In genomic region chr17:5506553-5506952, GRCm38 (mm10) we compare ENCODE assay signal across 9 mouse cellular contexts. TPM values are rescaled to one million over a fixed set of nuclear protein-coding genes. Genes with fewer than 3 reads are reported as not detected.
DNase-seq lines count a peak whose midpoint lies in the region; ATAC-seq and TF ChIP-seq lines count a peak whose summit lies in the region.
"Had no signal": no experiment of that assay in that cellular context is flagged by ENCODE, and none has a peak within 500 bp of the region (broad histone marks: within the 10 kb centered on the region; RNA-seq: fewer than 3 reads in every experiment).

No protein-coding gene starts in this region.

- no peak overlapping the region for H3K27ac ChIP-seq in hindbrain, postnatal 0 days
- H3K27ac ChIP-seq in hindbrain, embryonic 12.5 days, result no peak overlapping the region
- peak overlapping the region; percentile 54; the same call in 1 of the 2 replicates for H3K27ac ChIP-seq in forebrain, postnatal 0 days (ENCODE audit: low read depth, low read length)
- H3K27ac ChIP-seq: limb, embryonic 12.5 days had no signal

- no peak overlapping the region for H3K9ac ChIP-seq in hindbrain, postnatal 0 days (replicated peaks; ENCODE audit: low read length)
- no peak overlapping the region for H3K9ac ChIP-seq in hindbrain, embryonic 12.5 days
- H3K9ac ChIP-seq in forebrain, postnatal 0 days, result peak overlapping the region; percentile 14
- H3K9ac ChIP-seq: limb, embryonic 12.5 days had no signal

- H3K27me3 ChIP-seq in hindbrain, postnatal 0 days (ENCODE audit: insufficient read depth, low read length), result no peaks in the 10 kb centered on the region
- H3K27me3 ChIP-seq in hindbrain, embryonic 12.5 days, result no peaks in the 10 kb centered on the region
- no peaks in the 10 kb centered on the region for H3K27me3 ChIP-seq in forebrain, postnatal 0 days (ENCODE audit: insufficient read depth, low read length)
- H3K27me3 ChIP-seq: limb, embryonic 12.5 days had no signal

- TF ChIP-seq CTCF in hindbrain, postnatal 0 days (IDR thresholded peaks at IDR 0.05; ENCODE audit: low read depth), result no peak
- TF ChIP-seq CTCF in forebrain, postnatal 0 days (IDR thresholded peaks at IDR 0.05; ENCODE audit: low read depth), result no peak

- WGBS in hindbrain, postnatal 0 days, result 39% methylated on average over 7 of the region's 7 CpGs
- 58% methylated on average over 7 of the region's 7 CpGs for WGBS in hindbrain, embryonic 12.5 days
- 36% methylated on average over 7 of the region's 7 CpGs for WGBS in forebrain, postnatal 0 days

- H3K36me3 ChIP-seq in hindbrain, postnatal 0 days (ENCODE audit: insufficient read depth, low read length), result no peaks in the 10 kb centered on the region
- no peaks in the 10 kb centered on the region for H3K36me3 ChIP-seq in hindbrain, embryonic 12.5 days
- H3K36me3 ChIP-seq in forebrain, postnatal 0 days (ENCODE audit: insufficient read depth), result no peaks in the 10 kb centered on the region
- H3K36me3 ChIP-seq: limb, embryonic 12.5 days had no signal

- H3K4me2 ChIP-seq in hindbrain, postnatal 0 days (ENCODE audit: low read depth, low read length), result no peak overlapping the region
- no peak overlapping the region for H3K4me2 ChIP-seq in hindbrain, embryonic 12.5 days (replicated peaks)
- 0 out of 2 replicates have a peak overlapping the region, but pooled peaks have one; percentile 10 for H3K4me2 ChIP-seq in forebrain, postnatal 0 days (ENCODE audit: low read depth)
- H3K4me2 ChIP-seq: limb, embryonic 12.5 days had no signal

- no peaks in the 10 kb centered on the region for H3K4me1 ChIP-seq in hindbrain, postnatal 0 days (ENCODE audit: insufficient read depth, low read length)
- H3K4me1 ChIP-seq in hindbrain, embryonic 12.5 days, result peaks cover 8% of the 10 kb centered on the region; the same call in 1 of the 2 replicates
- peaks cover 12% of the 10 kb centered on the region; the same call in 1 of the 2 replicates for H3K4me1 ChIP-seq in forebrain, postnatal 0 days (ENCODE audit: insufficient read depth)

- ATAC-seq in hindbrain, postnatal 0 days, result 0 out of 2 replicates have a peak, but pooled peaks have one; percentile 21
- no peak for ATAC-seq in hindbrain, embryonic 12.5 days (ENCODE audit: low FRiP score)
- ATAC-seq in forebrain, postnatal 0 days, result peak; percentile 86

- H3K4me3 ChIP-seq in hindbrain, postnatal 0 days (ENCODE audit: low read length), result no peak overlapping the region
- no peak overlapping the region for H3K4me3 ChIP-seq in hindbrain, embryonic 12.5 days
- no peak overlapping the region for H3K4me3 ChIP-seq in forebrain, postnatal 0 days (ENCODE audit: low read depth, low read length)
- H3K4me3 ChIP-seq: limb, embryonic 12.5 days had no signal

- no peaks in the 10 kb centered on the region for H3K9me3 ChIP-seq in hindbrain, postnatal 0 days (ENCODE audit: low read length)
- H3K9me3 ChIP-seq in hindbrain, embryonic 12.5 days (replicated peaks), result no peaks in the 10 kb centered on the region
- no peaks in the 10 kb centered on the region for H3K9me3 ChIP-seq in forebrain, postnatal 0 days (ENCODE audit: low read length)
- H3K9me3 ChIP-seq: limb, embryonic 12.5 days had no signal

- DNase-seq in hindbrain, postnatal 0 days (ENCODE audit: low spot score), result peak; percentile 74
- DNase-seq in right cerebral cortex, postnatal 10 days (ENCODE audit: low spot score in 2 of 2), result peak; percentile 75 to 83
- no peak for DNase-seq in right cerebral cortex, postnatal 25 days
- DNase-seq in forebrain, postnatal 0 days, result peak; percentile 78
- DNase-seq in spleen, postnatal 36 days (ENCODE audit: low spot score in 2 of 2), result peak; percentile 32 to 67
- no peak for DNase-seq in adipocyte (ENCODE audit: low spot score)
- no peak for DNase-seq in testis, postnatal 10 days (ENCODE audit: low spot score)

RNA-seq across cellular contexts. Expression of gene Zdhhc14, which starts 14.2 kb away (rescaled TPM):
- total RNA-seq in hindbrain, postnatal 0 days (2014; rRNA removed), result 19.7 and 20.5 TPM in 2 replicates
- 8.6 and 9.7 TPM in 2 replicates for polyA plus RNA-seq in hindbrain, postnatal 0 days (2015; fragmentation: Nextera tagmentation; extraction: Ambion mirVana)
- 6.1 and 7.2 TPM in 2 replicates for polyA plus RNA-seq in hindbrain, embryonic 12.5 days (2016; fragmentation: Nextera tagmentation; extraction: Ambion mirVana)
- total RNA-seq in forebrain, postnatal 0 days (2014; rRNA removed), result 16.3 and 16.7 TPM in 2 replicates
- 6.7 and 9.9 TPM in 2 replicates for polyA plus RNA-seq in forebrain, postnatal 0 days (2015; fragmentation: Nextera tagmentation; extraction: Ambion mirVana)

Comparison
In these comparisons a context has a peak if more than half of its experiments do, and no peak if none do; other contexts are left out.
1. DNase-seq: peak in hindbrain, postnatal 0 days (single experiment), right cerebral cortex, postnatal 10 days (2 of 2), forebrain, postnatal 0 days (single experiment) and spleen, postnatal 36 days (2 of 2); none in right cerebral cortex, postnatal 25 days (single experiment), adipocyte (single experiment) and testis, postnatal 10 days (single experiment).